Mouse (Mus musculus) effector memory CD4-positive, alpha-beta T cell, adult 5 months (primary cell): Measurements from ENCODE around the gene Med21. TPM values are rescaled to one million over a fixed set of nuclear protein-coding genes. Genes with fewer than 3 reads are reported as not detected.

Experiments used
- polyA plus RNA-seq: library from polyadenylated mRNA; unstranded; fragments of 100-300 nt; shearing (Covaris generic); gene quantifications from one replicate; pipeline ENCODE4 v1.2.1, GENCODE M21; 2017

The Med21 gene
- 76.9 TPM for polyA plus RNA-seq

DNA sequence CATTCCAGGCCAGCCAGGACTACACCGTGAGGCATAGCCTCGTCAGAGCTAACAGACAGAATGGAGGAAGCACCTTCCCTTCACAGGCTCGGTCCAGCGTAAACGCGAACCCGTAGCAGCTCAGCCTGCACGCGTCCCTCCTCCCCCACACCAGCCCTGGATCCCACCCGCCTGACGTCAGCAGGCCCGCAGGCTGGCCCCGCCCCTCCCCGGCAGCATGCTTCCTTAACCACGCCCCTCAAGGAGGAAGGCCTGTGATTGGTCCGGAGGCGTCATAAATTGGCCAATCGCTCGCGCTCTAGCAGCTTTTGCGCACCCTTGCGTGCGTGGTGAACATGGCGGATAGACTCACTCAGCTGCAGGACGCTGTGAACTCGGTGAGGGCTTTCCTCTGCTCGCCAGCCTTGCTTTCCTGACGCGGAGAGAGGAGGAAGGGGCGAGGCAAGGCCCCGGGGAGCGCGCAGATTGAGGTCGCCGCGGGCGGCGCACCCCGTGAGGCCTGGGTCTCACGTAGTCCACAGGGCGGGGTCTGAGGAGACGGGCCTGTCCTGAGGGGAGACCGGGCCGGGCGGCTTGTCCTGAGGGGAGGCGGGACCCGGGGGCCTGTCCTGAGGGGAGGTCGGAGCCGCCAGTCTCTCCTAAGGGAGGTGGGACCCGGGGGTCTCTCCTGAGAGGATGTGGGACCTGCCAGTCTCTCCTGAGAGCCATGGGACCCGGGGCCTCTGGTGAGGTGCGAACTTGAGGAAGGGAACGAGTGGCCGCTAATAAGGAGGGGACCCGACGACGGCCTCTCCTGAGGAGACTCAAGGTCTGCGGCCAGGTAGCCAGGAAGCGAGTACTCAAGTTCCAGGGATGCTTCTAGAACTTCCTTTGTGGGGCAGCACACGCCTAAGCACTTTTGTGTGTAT lies at the start of gene Med21, which contains the start of gene Tm7sf3:
TSS of gene Med21 (plus strand) at position 272 of the 908 bp plus-strand sequence.
TSS of gene Tm7sf3 (minus strand) at position 549 of the 908 bp plus-strand sequence.

Other genes starting within 250 kb of the Med21 start
- 231 TPM for gene Itpr2, start 140.3 kb upstream of the Med21 start, polyA plus RNA-seq
- 127 TPM for gene Fgfr1op2, start 65.3 kb upstream of the Med21 start, polyA plus RNA-seq
- gene Ints13, start 64.7 kb upstream of the Med21 start, polyA plus RNA-seq, result 79.6 TPM
- 18.0 TPM for gene Tm7sf3, start 277 bp downstream of the Med21 start, polyA plus RNA-seq
- 14.4 TPM for gene Stk38l, start 82.4 kb downstream of the Med21 start, polyA plus RNA-seq
- not detected for gene Arntl2, start 153.5 kb downstream of the Med21 start, polyA plus RNA-seq
- not detected for gene Smco2, start 207.6 kb downstream of the Med21 start, polyA plus RNA-seq
- 9.2 TPM for gene Ppfibp1, start 245.9 kb downstream of the Med21 start, polyA plus RNA-seq